Mouse (Mus musculus): ENCODE measurements around the gene Cdhr3. TPM values are rescaled to one million over a fixed set of nuclear protein-coding genes. Genes with fewer than 3 reads are reported as not detected.
"Not testable (repeated sequence)": the region's sequence is repeated elsewhere in the genome, so short reads cannot be mapped to it uniquely, and the experiment has no call there.

Cdhr3 gene
- total and polyA plus RNA-seq, 3 experiments: 0.34 to 1.8 (median 0.39) TPM

- Histone ChIP-seq H3K9ac (ENCODE audit: low read depth, low read length) (no peak overlapping the region), H3K4me1 (ENCODE audit: control insufficient read depth, insufficient read depth, low read length) (peaks cover 4% of the 10 kb centered on the region), H3K27me3 (ENCODE audit: control insufficient read depth, insufficient read depth, low read length) (no peaks in the 10 kb centered on the region), H3K27ac (no peak overlapping the region), H3K79me2 (replicated peaks; ENCODE audit: control insufficient read depth, insufficient read depth, low read length) (no peaks in the 10 kb centered on the region), H3K36me3 (ENCODE audit: control insufficient read depth, insufficient read depth, low read length) (no peaks in the 10 kb centered on the region; the same call in 1 of the 2 replicates), H3K4me3 (no peak overlapping the region)
- 66% methylated on average over 2 of the region's 2 CpGs for WGBS
- TF ChIP-seq POLR2A (IDR thresholded peaks at IDR 0.05; ENCODE audit: insufficient read depth, low read depth, low read length): no peak
- TF ChIP-seq EP300 (IDR thresholded peaks at IDR 0.05; ENCODE audit: insufficient read depth, low read depth, low read length): no peak
- no peak for TF ChIP-seq CTCF (IDR thresholded peaks at IDR 0.05)
- DNase-seq: no peak
- intact Hi-C loops (cut with DNase I): loop anchor here (5.0 kb wide), 1 partner anchor 38 kb away; no protein-coding TSS in a partner anchor
These were observed 23.7 kb downstream of the Cdhr3 start for GRCm38 (mm10) chr12:33068977-33069376.

DNA sequence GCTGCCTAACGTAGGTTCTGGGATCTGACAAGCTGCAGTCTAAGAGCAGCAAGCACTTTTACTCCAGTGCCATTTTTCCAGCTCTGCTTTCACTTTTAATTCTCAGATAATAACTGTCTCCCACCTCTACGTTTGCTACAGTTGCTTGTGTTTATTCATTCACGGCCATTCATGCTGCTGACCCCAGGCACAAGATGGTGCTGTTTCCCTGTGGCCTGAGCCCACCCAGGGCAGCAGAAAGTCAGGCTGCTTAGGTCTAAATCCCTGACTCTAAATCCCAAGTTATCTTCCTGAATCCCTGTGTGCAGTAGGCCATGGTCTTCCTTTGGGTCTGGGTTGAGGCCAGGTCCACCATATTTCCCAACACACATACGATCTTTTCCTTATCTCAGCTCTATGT is 26.3 kb downstream of the Cdhr3 start:
- Histone ChIP-seq H3K27me3 (ENCODE audit: control insufficient read depth, insufficient read depth, low read length) (no peaks in the 10 kb centered on the region), H3K36me3 (ENCODE audit: control insufficient read depth, insufficient read depth, low read length) (no peaks in the 10 kb centered on the region; the same call in 1 of the 2 replicates), H3K79me2 (replicated peaks; ENCODE audit: control insufficient read depth, insufficient read depth, low read length) (no peaks in the 10 kb centered on the region), H3K27ac (no peak overlapping the region), H3K4me3 (no peak overlapping the region), H3K4me1 (ENCODE audit: control insufficient read depth, insufficient read depth, low read length) (no peaks in the 10 kb centered on the region), H3K9ac (ENCODE audit: low read depth, low read length) (no peak overlapping the region)
- DNase-seq: no peak
- TF ChIP-seq POLR2A (IDR thresholded peaks at IDR 0.05; ENCODE audit: insufficient read depth, low read depth, low read length) (no peak), EP300 (IDR thresholded peaks at IDR 0.05; ENCODE audit: insufficient read depth, low read depth, low read length) (no peak), CTCF (IDR thresholded peaks at IDR 0.05) (peak; percentile 44)
- intact Hi-C loops (cut with DNase I): loop anchor here (5.0 kb wide), 1 partner anchor 41 kb away; no protein-coding TSS in a partner anchor
- WGBS: 58% methylated on average over 4 of the region's 4 CpGs

- no peak for DNase-seq
- Histone ChIP-seq H3K27ac (no peak overlapping the region), H3K4me1 (ENCODE audit: control insufficient read depth, insufficient read depth, low read length) (no peaks in the 10 kb centered on the region), H3K36me3 (ENCODE audit: control insufficient read depth, insufficient read depth, low read length) (no peaks in the 10 kb centered on the region; the same call in 1 of the 2 replicates), H3K4me3 (no peak overlapping the region), H3K9ac (ENCODE audit: low read depth, low read length) (no peak overlapping the region), H3K79me2 (replicated peaks; ENCODE audit: control insufficient read depth, insufficient read depth, low read length) (no peaks in the 10 kb centered on the region), H3K27me3 (ENCODE audit: control insufficient read depth, insufficient read depth, low read length) (no peaks in the 10 kb centered on the region)
- no peak for TF ChIP-seq POLR2A (IDR thresholded peaks at IDR 0.05; ENCODE audit: insufficient read depth, low read depth, low read length)
- TF ChIP-seq CTCF (IDR thresholded peaks at IDR 0.05): no peak
- no peak for TF ChIP-seq EP300 (IDR thresholded peaks at IDR 0.05; ENCODE audit: insufficient read depth, low read depth, low read length)
- intact Hi-C loops (cut with DNase I): loop anchor here (5.0 kb wide), 1 partner anchor 42 kb away; no protein-coding TSS in a partner anchor
- 69% methylated on average over 3 of the region's 3 CpGs for WGBS
These were observed 27.5 kb downstream of the Cdhr3 start for GRCm38 (mm10) chr12:33065162-33065561.

DNA sequence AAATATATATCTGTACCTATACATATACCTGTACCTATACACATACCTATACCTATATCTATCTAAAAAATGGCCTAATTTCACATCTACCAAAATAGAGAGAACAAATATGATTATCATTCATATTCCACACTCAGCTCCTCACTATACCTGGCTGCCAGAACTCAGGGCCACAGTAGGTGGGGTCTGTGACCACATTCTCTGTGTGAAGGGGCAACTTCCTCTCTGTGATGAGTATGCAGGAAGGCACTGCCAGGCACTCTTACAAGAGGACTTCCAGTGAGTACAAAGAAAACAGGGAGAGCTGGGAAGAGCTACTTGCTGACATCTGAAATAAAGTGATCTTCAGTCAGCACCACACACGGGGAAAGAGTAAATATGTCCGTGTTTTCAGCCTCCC is 28.4 kb downstream of the Cdhr3 start:
- H3K27ac ChIP-seq: no peak overlapping the region
- no peaks in the 10 kb centered on the region for H3K27me3 ChIP-seq (ENCODE audit: control insufficient read depth, insufficient read depth, low read length)
- no peaks in the 10 kb centered on the region; the same call in 1 of the 2 replicates for H3K36me3 ChIP-seq (ENCODE audit: control insufficient read depth, insufficient read depth, low read length)
- WGBS: 62% methylated on average over 2 of the region's 2 CpGs
- intact Hi-C loops (cut with DNase I): no loop called here
- no peak overlapping the region for H3K4me3 ChIP-seq
- TF ChIP-seq POLR2A (IDR thresholded peaks at IDR 0.05; ENCODE audit: insufficient read depth, low read depth, low read length) (no peak), CTCF (IDR thresholded peaks at IDR 0.05) (no peak)
- no peaks in the 10 kb centered on the region for H3K79me2 ChIP-seq (replicated peaks; ENCODE audit: control insufficient read depth, insufficient read depth, low read length)
- H3K4me1 ChIP-seq (ENCODE audit: control insufficient read depth, insufficient read depth, low read length): no peaks in the 10 kb centered on the region
- DNase-seq: no peak
- H3K9ac ChIP-seq (ENCODE audit: low read depth, low read length): no peak overlapping the region

GRCm38 (mm10) chr12:33063250-33063649 is 29.4 kb downstream of the Cdhr3 start:
- no peaks in the 10 kb centered on the region for H3K79me2 ChIP-seq (replicated peaks; ENCODE audit: control insufficient read depth, insufficient read depth, low read length)
- no peak overlapping the region for H3K27ac ChIP-seq
- no peak overlapping the region for H3K4me3 ChIP-seq
- no peak for DNase-seq
- no peaks in the 10 kb centered on the region for H3K4me1 ChIP-seq (ENCODE audit: control insufficient read depth, insufficient read depth, low read length)
- WGBS: 74% methylated on average over 2 of the region's 2 CpGs
- intact Hi-C loops (cut with DNase I): no loop called here
- TF ChIP-seq EP300 (IDR thresholded peaks at IDR 0.05; ENCODE audit: insufficient read depth, low read depth, low read length): no peak
- TF ChIP-seq CTCF (IDR thresholded peaks at IDR 0.05): no peak
- no peak for TF ChIP-seq POLR2A (IDR thresholded peaks at IDR 0.05; ENCODE audit: insufficient read depth, low read depth, low read length)
- no peaks in the 10 kb centered on the region for H3K27me3 ChIP-seq (ENCODE audit: control insufficient read depth, insufficient read depth, low read length)
- no peak overlapping the region for H3K9ac ChIP-seq (ENCODE audit: low read depth, low read length)
- no peaks in the 10 kb centered on the region; the same call in 1 of the 2 replicates for H3K36me3 ChIP-seq (ENCODE audit: control insufficient read depth, insufficient read depth, low read length)

DNA sequence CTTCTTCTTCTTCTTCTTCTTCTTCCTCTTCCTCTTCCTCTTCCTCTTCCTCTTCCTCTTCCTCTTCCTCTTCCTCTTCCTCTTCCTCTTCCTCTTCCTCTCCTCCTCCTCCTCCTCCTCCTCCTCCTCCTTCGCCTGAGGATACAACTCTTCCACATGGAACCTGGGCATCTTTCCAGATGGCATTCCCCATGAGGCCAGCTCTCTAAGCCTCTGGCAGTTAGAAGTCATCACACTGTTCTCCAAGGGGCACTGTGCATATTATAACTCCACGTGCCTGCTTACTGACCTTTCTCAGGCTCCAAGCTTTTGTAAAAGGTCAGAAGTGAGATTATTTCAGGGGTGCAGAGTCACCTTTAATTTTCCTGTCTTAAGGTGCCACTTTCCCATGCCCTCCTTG is 30.3 kb downstream of the Cdhr3 start:
- peak in 1 of 2 experiments; percentile 36 for DNase-seq
- H3K79me2 ChIP-seq (replicated peaks; ENCODE audit: control insufficient read depth, insufficient read depth, low read length); H3K9ac ChIP-seq (ENCODE audit: low read depth, low read length); H3K4me1 ChIP-seq (ENCODE audit: control insufficient read depth, insufficient read depth, low read length); H3K36me3 ChIP-seq (ENCODE audit: control insufficient read depth, insufficient read depth, low read length); H3K27ac ChIP-seq; H3K4me3 ChIP-seq; H3K27me3 ChIP-seq (ENCODE audit: control insufficient read depth, insufficient read depth, low read length); intact Hi-C loops (cut with DNase I): not testable (repeated sequence)
- WGBS: 18% methylated on average over 2 of the region's 2 CpGs
